Comparison of ENCODE assay signal across 10 mouse cellular contexts in the genomic region with DNA sequence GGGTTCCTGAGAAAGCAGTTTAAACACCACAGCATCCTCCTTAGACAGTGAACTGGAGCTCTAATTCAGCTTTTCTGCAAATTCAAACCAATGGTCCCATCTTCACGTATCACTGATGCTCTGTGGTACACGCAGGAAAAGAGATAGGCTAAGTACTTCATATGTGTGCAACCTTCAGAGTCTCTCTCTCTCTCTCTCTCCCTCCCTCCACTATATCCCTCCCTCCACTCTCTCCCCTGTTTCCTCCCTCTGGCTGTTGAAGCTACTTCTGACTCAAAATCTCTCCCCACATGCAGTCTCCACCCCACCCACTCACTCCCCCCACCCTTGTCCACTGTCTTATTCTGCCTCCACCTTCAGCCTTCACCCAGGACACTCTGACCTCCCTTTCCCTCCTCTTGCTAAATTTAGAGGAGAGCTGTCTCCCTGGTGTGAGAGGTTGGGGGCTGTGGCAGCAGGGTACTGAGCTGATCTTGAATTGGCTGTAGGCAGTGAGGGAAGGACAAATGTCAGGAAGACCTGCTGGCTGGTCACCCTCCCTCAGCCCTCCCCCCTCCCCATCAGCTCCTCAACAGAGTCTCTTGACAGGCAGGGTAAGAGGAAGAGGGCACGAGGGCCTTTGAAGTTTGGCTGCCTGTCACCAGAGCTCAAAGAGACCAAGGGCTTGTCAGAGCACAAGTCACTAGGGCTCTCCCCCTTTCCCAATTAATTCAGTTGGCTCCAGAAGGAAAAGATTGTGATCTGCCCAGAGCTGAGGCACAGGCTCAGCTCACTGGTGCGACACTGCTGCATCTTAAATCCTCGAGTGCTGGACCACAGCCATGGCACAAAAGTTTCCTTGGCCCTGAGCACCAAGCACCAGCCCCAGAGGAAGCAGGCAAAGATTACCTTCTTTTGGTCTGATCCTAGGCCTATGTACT.
A peak's percentile ranks its signal among the peaks of the same experiment; 100 is the strongest.
DNase-seq lines count a peak whose midpoint lies in the region; ATAC-seq and TF ChIP-seq lines count a peak whose summit lies in the region.
"Had no signal": no experiment of that assay in that cellular context is flagged by ENCODE, and none has a peak within 500 bp of the region (broad histone marks: within the 10 kb centered on the region; RNA-seq: fewer than 3 reads in every experiment).

No protein-coding gene starts in this region.

- H3K27ac ChIP-seq in forebrain, embryonic 13.5 days, result no peak overlapping the region
- no peak overlapping the region for H3K27ac ChIP-seq in forebrain, embryonic 11.5 days (ENCODE audit: low read depth, low read length)
- no peak overlapping the region for H3K27ac ChIP-seq in kidney, postnatal 0 days
- H3K27ac ChIP-seq: liver, embryonic 12.5 days had no signal

- no peak for DNase-seq in forebrain, embryonic 11.5 days (ENCODE audit: low spot score)
- peak; percentile 40 to 52 for DNase-seq in right cerebral cortex, postnatal 10 days (ENCODE audit: low spot score in 2 of 2)
- DNase-seq in right cerebral cortex, adult 2 months (ENCODE audit: low spot score in 2 of 2), result no peak
- DNase-seq in kidney, postnatal 0 days (ENCODE audit: low spot score), result peak; percentile 8
- DNase-seq in gastrocnemius, postnatal 10 days, result no peak
- DNase-seq in right cerebral cortex, postnatal 36 days (ENCODE audit: low spot score in 2 of 2), result no peak
- no peak for DNase-seq in lung, postnatal 25 days (ENCODE audit: low spot score)

- peak; percentile 69 for ATAC-seq in forebrain, embryonic 13.5 days
- no peak for ATAC-seq in forebrain, embryonic 11.5 days (replicated peaks; ENCODE audit: low FRiP score)
- ATAC-seq in kidney, postnatal 0 days (replicated peaks; ENCODE audit: low FRiP score, low read depth), result peak; percentile 49; the same call in 1 of the 2 replicates
- ATAC-seq: liver, embryonic 12.5 days; Patski had no signal

- H3K27me3 ChIP-seq in forebrain, embryonic 13.5 days, result no peaks in the 10 kb centered on the region
- no peaks in the 10 kb centered on the region for H3K27me3 ChIP-seq in forebrain, embryonic 11.5 days (ENCODE audit: control insufficient read depth, insufficient read depth, low read length)
- no peaks in the 10 kb centered on the region for H3K27me3 ChIP-seq in kidney, postnatal 0 days (ENCODE audit: insufficient read depth, low read length)
- H3K27me3 ChIP-seq: liver, embryonic 12.5 days had no signal

- no peaks in the 10 kb centered on the region for H3K9me3 ChIP-seq in forebrain, embryonic 13.5 days (replicated peaks)
- H3K9me3 ChIP-seq in forebrain, embryonic 11.5 days (ENCODE audit: control insufficient read depth, low read length), result no peaks in the 10 kb centered on the region
- H3K9me3 ChIP-seq in kidney, postnatal 0 days (replicated peaks; ENCODE audit: low read length), result no peaks in the 10 kb centered on the region
- H3K9me3 ChIP-seq: liver, embryonic 12.5 days had no signal

- H3K4me3 ChIP-seq in forebrain, embryonic 13.5 days, result no peak overlapping the region
- H3K4me3 ChIP-seq in forebrain, embryonic 11.5 days (ENCODE audit: low read depth, low read length), result no peak overlapping the region
- no peak overlapping the region for H3K4me3 ChIP-seq in kidney, postnatal 0 days (replicated peaks; ENCODE audit: low read depth, low read length)
- H3K4me3 ChIP-seq: liver, embryonic 12.5 days had no signal

- H3K4me2 ChIP-seq in forebrain, embryonic 13.5 days, result no peak overlapping the region
- H3K4me2 ChIP-seq in forebrain, embryonic 11.5 days (ENCODE audit: low read depth, low read length, severe bottlenecking), result no peak overlapping the region
- H3K4me2 ChIP-seq in kidney, postnatal 0 days (ENCODE audit: low read length), result no peak overlapping the region
- H3K4me2 ChIP-seq: liver, embryonic 12.5 days had no signal

- H3K9ac ChIP-seq in forebrain, embryonic 13.5 days, result no peak overlapping the region
- H3K9ac ChIP-seq in forebrain, embryonic 11.5 days (ENCODE audit: low read length), result no peak overlapping the region
- no peak overlapping the region for H3K9ac ChIP-seq in kidney, postnatal 0 days (ENCODE audit: low read depth, low read length)
- H3K9ac ChIP-seq: liver, embryonic 12.5 days had no signal

- TF ChIP-seq CTCF in kidney, postnatal 0 days (IDR thresholded peaks at IDR 0.05; ENCODE audit: low read depth), result no peak

- H3K36me3 ChIP-seq in forebrain, embryonic 13.5 days (ENCODE audit: poor library complexity, severe bottlenecking), result no peaks in the 10 kb centered on the region
- no peaks in the 10 kb centered on the region for H3K36me3 ChIP-seq in forebrain, embryonic 11.5 days (ENCODE audit: control insufficient read depth, insufficient read depth, low read length)
- no peaks in the 10 kb centered on the region for H3K36me3 ChIP-seq in kidney, postnatal 0 days (ENCODE audit: insufficient read depth, low read length)
- H3K36me3 ChIP-seq: liver, embryonic 12.5 days had no signal

- H3K4me1 ChIP-seq in forebrain, embryonic 13.5 days, result peaks cover 7% of the 10 kb centered on the region; the same call in 1 of the 2 replicates
- 0 out of 2 replicates have a peak, but pooled peaks cover 2% of the 10 kb centered on the region for H3K4me1 ChIP-seq in forebrain, embryonic 11.5 days (replicated peaks; ENCODE audit: control insufficient read depth, insufficient read depth, low read length)
- H3K4me1 ChIP-seq in kidney, postnatal 0 days (replicated peaks; ENCODE audit: insufficient read depth, low read length), result no peaks in the 10 kb centered on the region
- H3K4me1 ChIP-seq: liver, embryonic 12.5 days had no signal

- WGBS in forebrain, embryonic 13.5 days, result 39% methylated on average over 5 of the region's 5 CpGs
- 39% methylated on average over 5 of the region's 5 CpGs for WGBS in forebrain, embryonic 11.5 days
- 29% methylated on average over 5 of the region's 5 CpGs for WGBS in kidney, postnatal 0 days

Comparison
In these comparisons a context has a peak if more than half of its experiments do, and no peak if none do; other contexts are left out.
1. DNase-seq: peak in right cerebral cortex, postnatal 10 days (2 of 2) and kidney, postnatal 0 days (single experiment); none in forebrain, embryonic 11.5 days (single experiment), right cerebral cortex, adult 2 months (0 of 2), gastrocnemius, postnatal 10 days (single experiment), right cerebral cortex, postnatal 36 days (0 of 2) and lung, postnatal 25 days (single experiment).